Mouse (Mus musculus): ENCODE data around the gene Ppp2r5a.
A peak's percentile ranks its signal among the peaks of the same experiment; 100 is the strongest.

The Ppp2r5a gene

DNA sequence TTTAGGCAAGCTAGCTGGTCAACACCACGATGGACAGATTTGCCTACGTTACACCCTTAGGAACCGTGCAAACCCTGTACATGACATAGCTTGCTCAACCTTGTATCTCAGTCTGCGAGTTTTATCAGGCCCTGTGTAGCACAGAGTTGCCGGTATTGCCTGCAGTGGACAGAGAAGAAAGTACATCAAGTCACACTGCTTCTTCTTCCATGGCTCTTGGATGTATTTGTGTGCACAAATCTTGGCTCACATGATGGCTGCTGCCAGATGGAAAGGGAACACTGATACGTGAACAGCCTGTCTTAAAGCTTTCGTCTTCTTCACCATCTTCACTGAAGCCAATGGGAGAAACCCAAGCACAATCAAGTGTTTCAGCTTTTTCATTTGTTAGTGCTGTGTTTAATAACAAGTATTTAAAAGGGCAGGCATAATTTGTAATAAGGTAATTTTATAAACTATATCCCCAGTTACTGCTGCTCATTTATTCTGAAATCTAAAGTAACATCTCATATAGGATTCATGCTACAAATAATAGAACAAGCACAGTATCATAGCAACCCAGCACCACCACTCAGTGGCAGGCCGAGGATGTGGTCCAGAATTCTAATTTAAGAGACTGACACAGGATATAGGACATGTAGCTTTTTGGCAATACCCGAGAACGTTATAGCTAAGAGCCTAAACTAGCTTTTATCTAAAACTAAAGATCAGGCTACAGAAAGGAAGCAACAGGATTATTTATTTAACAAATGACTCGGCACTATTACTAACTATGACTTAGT is 20.9 kb downstream of the Ppp2r5a start:
- DNase-seq (ENCODE audit: low spot score in 2 of 2): no peak

- no peak for DNase-seq (ENCODE audit: low spot score in 2 of 2)
Observed at GRCm38 (mm10) chr1:191380843-191381242, 22.2 kb downstream of the Ppp2r5a start.

DNA sequence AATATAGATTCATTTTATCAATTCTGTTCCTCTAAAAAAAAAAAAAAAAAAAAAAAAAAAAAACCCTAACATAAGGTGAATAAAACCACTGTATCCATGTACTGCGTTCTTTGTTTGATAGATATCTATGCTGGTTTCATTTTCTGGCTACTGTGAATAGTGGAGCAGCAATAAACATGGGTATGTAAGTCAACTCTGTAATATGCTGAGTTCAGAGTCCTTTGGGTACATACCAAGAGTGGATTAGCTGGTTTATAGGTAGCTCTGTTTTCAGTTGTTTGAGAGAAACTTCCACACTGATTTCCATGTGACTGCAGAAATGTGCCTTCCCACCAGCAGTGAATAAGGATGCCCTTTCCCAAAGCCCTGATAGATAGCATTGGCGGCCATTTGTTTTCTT is 25.0 kb downstream of the Ppp2r5a start:
- no peak for DNase-seq (ENCODE audit: low spot score in 2 of 2)

DNA sequence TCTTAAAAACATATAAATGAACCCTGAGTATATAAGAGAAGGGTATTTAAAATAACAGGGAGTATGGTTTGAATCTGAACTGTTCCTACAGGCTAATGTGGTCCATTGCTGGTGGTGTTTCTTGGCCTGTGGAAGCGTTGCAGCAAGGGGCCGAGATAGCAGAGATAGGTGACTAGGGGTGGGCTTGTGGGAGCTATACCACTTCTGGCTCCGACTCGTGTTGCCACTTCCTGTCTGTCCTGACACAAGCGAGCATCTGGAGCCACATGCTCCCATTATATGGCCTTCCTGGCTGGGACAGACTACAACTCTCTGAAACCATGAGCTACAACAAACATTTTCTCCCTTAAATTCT is 27.5 kb downstream of the Ppp2r5a start:
- DNase-seq (ENCODE audit: low spot score in 2 of 2): no peak

- DNase-seq (ENCODE audit: low spot score in 2 of 2): no peak
Observed at GRCm38 (mm10) chr1:191374993-191375643, 28.0 kb downstream of the Ppp2r5a start.

- no peak for DNase-seq (ENCODE audit: low spot score in 2 of 2)
Observed at GRCm38 (mm10) chr1:191369140-191369539, 33.9 kb downstream of the Ppp2r5a start.

GRCm38 (mm10) chr1:191368193-191368592 is 34.9 kb downstream of the Ppp2r5a start:
- no peak for DNase-seq (ENCODE audit: low spot score in 2 of 2)

DNA sequence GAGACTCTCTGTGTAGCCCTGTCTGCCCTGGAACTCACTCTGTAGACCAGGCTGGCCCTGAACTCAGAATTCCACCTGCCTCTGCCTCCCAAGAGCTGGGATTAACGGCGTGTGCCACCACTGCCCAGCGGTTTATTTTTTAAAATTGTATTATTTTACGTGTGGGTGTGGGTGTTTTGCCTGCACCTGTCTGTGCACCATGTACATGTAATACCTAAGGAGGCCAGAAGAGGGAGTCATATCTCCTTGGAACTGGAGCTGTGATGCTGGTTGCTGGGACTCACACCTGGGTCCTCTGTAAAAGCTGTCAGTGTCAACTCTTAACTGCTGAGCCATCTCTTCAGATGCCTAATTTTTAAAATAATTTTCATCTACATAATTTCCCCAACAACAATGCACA is 38.6 kb downstream of the Ppp2r5a start:
- DNase-seq (ENCODE audit: low spot score in 2 of 2): peak in 1 of 2 experiments; percentile 39

DNA sequence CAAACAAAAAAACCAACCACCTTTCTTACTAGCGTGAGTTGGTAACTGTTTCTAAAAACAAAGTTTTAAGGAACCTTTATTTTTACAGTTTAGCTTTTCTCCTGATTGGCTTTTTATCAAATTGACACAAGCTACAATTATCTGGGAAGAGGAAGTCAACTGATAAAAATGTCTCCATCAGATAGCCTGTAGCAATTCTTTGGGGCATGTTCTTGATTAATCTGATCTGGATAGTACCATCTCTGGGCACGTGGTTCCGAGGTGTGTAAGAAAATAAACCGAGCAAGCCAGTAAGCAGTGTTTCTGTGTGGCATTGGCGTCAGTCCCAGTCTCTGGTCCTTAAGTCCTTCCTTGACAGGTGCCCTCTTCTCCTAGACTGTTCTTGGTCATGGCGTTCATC is 40.7 kb downstream of the Ppp2r5a start:
- no peak for DNase-seq (ENCODE audit: low spot score in 2 of 2)

DNA sequence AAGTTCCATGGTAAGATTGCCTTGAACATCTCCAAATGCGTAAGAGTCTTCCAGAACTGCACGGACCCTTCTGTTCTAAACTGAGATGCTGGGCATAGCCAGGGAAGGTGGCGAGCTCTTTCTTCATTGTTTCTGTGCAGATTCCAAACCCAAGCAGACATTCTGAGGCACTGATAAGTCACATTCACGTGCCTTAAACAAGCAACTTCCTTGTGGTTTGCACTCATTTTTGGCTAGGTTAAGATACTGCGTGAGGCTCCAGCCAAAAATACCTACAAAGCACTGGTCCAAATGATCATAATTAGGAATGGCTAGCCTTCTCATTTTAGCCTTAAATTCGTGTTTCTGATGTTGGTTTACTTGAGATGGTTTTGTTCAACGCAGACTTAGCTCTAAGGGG is 43.6 kb downstream of the Ppp2r5a start:
- no peak for DNase-seq (ENCODE audit: low spot score in 2 of 2)

- no peak for DNase-seq (ENCODE audit: low spot score in 2 of 2)
Observed at GRCm38 (mm10) chr1:191356936-191357335, 46.1 kb downstream of the Ppp2r5a start.

DNA sequence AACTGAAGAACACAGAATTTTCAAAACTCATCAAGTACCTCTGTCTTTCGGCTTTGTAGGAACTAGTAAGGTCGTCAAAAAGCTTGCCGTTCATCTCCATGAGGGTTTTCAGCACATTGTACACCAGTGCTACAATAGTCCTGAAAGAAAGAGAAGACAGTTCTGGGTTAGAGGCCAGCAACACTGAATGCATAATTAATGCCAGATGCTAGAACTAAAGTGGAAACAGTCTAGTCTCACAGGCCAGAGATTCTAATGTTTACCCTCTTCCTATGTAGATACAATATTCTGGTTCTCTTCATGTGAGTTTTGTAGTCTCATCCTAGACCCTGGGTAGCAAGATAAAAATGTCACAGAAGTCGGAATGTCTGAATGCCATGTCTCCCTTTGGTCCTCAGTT is 49.2 kb downstream of the Ppp2r5a start:
- no peak for DNase-seq (ENCODE audit: low spot score in 2 of 2)

DNA sequence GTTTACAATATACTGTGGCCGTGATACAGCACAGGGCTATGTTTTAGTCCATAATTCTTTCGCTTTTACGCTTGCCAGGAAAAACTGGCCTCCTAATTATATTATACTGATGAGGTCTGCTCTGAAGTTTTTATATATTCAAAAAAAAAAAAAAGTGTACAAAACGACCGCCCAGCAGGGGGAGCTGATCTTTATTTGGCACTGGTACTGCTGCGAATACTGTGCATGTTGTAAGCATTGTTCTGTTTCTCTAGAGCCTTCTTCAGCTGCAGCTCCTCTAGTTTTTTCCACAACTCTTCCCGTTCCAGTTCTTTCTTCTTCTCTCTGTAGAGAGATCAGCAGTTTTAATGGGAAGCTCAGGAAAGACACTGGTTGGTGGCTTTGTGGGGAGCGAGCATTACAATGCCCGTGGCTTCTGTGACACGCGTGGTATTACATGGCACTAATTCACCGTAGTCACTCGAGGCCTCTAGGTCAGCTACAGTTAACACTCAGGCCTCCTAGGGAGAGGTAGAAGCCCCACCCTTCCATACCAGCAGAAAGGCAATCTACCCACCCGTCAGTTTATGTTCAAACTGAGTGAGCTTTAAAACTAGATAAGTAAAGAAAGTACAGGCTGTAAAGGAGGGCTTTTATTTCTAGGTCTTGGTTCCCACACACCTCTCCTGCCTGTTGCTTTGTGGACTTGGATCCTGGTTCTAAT is 50.1 kb downstream of the Ppp2r5a start:
- peak; percentile 37 to 79 for DNase-seq (ENCODE audit: low spot score in 2 of 2)

DNA sequence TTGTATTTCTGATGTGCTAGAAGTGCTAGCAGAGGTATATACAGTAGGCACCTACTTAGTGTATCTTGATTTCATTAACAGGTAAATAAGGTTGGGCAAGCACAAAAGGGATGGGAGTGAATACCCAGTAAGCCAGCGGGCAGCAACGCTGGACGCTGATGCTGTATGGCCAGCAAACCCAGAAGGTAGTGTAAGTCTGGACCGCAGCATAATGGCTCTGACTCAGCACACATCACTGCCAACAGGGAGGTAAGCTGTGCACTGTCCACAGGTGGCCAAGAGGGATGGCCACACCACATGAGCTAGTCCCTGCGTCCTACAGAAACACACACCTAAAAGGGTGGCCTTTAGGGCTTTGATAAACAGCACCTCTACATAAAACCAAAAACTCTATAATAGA is 52.7 kb downstream of the Ppp2r5a start:
- no peak for DNase-seq (ENCODE audit: low spot score in 2 of 2)

- no peak for DNase-seq (ENCODE audit: low spot score in 2 of 2)
Observed at GRCm38 (mm10) chr1:191349486-191350037, 53.5 kb downstream of the Ppp2r5a start.

DNA sequence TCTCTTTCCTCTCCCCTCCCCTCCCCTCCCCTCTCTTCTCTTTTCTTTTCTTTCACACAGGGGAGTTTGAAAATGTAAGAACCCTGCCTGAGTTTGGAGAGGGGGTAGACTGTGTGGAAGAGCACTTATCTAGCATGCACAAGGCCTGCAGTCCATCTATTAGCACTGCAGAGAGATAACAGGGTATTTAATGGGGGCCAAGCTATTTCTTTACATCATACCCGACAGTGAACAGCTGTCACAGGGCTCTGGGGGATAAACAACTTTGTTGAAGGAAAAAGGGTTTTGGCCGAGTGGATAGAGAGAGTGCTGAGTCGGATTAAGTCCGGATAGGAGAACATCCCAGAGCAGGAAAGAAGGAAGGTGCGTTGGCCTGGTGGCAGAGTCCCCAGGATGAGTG is 54.1 kb downstream of the Ppp2r5a start:
- DNase-seq (ENCODE audit: low spot score in 2 of 2): no peak

DNA sequence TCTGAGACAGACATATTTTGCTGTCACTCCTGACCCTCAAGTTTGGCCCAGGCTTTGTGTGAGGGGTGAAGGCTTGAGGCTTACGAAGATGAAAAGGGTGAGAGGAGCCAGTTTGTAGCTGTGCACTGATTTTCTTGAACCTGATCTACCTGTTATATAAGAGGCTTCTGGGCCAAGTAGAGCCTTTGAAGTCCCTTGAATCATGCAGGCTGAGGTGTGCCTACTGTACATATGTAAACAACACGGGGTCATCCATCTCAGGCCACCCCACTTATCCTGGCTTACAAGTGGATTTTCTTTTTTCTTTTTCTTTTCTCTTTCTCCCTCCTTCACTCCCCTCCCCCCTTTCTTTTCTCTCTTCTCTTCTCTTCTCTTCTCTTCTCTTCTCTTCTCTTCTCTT is 54.5 kb downstream of the Ppp2r5a start:
- no peak for DNase-seq (ENCODE audit: low spot score in 2 of 2)

GRCm38 (mm10) chr1:191347602-191348001 is 55.5 kb downstream of the Ppp2r5a start:
- DNase-seq (ENCODE audit: low spot score in 2 of 2): no peak

DNA sequence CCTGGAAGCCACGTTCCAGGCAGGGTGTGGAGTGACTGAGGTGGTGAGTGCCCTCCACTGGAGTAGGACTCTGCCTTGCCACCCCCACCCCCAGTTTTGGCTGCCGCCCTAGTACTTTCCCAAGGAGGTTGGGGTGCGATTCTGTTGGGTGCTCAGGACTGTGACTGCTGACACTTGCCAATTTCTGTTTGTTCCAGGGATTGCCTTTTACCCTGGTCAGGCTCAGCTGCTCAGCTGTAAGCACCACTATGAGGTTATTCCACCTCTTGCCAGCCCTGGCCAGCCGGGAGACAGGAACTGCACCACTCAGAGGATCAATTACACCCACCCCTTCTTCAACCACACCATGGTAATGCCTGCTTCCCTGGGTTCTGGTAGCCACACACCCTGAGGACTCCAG is 62.5 kb downstream of the Ppp2r5a start:
- DNase-seq (ENCODE audit: low spot score in 2 of 2): no peak

DNA sequence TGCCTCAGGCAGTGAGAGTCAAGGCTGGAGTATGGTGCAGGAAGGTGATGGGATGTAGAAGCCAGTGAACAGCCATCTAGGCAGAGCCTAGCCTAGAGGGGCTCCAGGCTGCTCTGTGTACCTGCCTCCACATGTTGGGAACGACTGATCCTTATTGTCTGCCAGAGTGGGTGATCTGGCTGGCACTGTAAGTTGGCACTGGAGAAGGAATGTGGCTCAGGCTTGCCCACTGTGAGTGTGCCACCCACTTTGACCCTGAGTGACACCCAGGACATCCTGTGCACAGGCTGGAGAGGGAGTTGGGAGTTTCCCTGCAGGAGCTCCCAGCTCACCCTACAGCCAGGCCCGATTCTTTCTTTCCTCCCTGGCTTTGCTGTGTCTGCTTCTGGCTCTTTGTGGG is 63.2 kb downstream of the Ppp2r5a start:
- DNase-seq (ENCODE audit: low spot score in 2 of 2): no peak

DNA sequence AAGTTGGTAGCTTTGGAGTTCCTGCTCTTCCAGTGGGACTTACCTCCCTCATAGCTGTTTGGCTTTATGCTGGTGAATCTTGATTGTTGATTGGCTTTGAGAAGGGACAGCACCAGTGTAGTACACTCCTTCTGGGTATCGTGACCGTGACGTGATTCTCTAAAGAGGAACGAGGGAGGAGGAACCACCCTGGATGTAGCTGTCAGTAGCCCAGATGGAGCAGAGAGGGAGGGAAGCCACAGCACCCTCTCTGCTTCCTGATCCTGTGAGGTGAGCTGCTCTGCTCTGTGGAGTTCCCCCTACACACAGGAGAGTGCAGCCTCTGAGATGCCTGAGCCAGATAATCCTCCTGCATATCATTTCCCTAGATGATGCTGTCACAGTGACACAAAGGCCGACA is 68.6 kb downstream of the Ppp2r5a start:
- DNase-seq (ENCODE audit: low spot score in 2 of 2): no peak

GRCm38 (mm10) chr1:191330356-191330755 is 72.7 kb downstream of the Ppp2r5a start:
- no peak for DNase-seq (ENCODE audit: low spot score in 2 of 2)

DNA sequence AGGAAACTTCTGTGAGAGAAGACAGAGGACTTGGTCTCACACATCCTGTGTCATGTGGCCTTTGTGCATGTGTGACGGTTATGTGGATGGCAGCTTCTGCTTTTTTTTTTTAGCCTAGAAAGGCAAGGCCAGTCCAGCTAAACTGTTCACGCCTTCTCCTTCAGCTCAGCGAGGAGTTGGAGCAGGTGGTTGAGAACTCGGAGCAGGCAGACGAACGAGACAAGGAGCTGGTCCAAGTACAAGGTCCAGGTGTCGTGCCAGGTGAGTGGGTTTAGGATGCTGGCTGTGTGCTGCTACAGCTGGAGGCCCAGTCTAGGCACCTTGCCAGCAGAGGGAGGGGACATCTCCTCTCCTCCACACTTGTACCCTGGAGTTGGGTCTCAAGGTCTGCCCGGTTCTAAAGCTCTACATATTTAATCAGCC is 75.0 kb downstream of the Ppp2r5a start:
- DNase-seq (ENCODE audit: low spot score in 2 of 2): no peak

Measured in spleen, postnatal 4 days (tissue).